Mouse (Mus musculus): ENCODE measurements at regions not wholly inside any gene's neighbourhood (a gene's known extent, or its start where the extent isn't known, plus 50 kb on each side); places are given as distances from the start of the nearest gene placed in this dataset.

DNA sequence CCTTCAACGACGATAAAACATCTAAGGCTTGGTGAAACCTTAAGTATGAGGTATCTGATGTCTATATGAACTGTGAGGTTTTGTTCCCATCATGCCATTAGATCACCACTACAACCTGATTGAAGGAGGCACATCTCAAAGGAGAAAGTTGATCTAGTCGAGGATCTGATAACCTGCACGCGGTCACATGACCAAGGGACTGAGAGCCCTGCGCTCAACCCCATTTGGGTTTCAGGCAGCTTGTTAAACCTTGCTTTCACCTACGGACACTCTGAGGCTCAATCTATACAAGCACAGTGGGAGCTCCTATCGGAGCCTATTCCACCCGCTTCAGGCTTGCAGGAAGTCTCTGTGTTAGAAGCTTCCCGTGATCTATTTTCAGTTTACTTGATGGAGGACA is 70.1 kb upstream of the Zbtb18 start:
- TF ChIP-seq EP300 (optimal IDR thresholded peaks at IDR 0.05) (no peak), CTCF (IDR thresholded peaks at IDR 0.05; ENCODE audit: low read depth) (no peak)

Measured in stomach, postnatal 0 days (tissue).